Mouse (Mus musculus) ovary, adult 18-20 months (tissue): ENCODE results near the gene Tlcd2.
A peak's percentile ranks its signal among the peaks of the same experiment; 100 is the strongest.

Experiments
- DNase-seq: peaks from one replicate; pipeline ENCODE4 v3.0.0; 2022; ENCODE audit warnings: low spot score, mixed read lengths

Gene Tlcd2

GRCm38 (mm10) chr11:75466731-75467505, 5.4 kb downstream of the Tlcd2 start:
- no peak for DNase-seq

- DNase-seq: peak; percentile 75
Measured at GRCm38 (mm10) chr11:75467512-75468215, 6.1 kb downstream of the Tlcd2 start.

DNA sequence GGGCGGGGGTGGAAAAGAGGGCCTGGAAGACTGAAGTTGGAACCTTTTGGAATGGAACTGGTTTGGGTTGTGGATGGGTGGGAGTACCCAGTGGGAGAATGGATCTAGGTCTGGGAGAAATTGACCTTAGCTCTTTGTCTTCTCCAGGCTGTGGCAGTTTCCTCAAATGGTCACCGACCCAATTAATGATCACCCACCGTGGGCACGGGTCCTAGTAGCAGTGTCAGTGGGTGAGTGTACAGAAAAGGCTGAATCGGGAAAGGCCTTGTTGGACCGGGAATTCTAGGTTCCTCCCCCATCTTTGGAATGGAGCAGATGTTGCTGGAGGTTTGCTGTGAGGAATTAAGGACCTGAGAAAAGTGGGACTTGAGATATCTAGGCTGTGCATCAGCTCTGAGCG, 6.9 kb downstream of the Tlcd2 start:
- DNase-seq: no peak

DNA sequence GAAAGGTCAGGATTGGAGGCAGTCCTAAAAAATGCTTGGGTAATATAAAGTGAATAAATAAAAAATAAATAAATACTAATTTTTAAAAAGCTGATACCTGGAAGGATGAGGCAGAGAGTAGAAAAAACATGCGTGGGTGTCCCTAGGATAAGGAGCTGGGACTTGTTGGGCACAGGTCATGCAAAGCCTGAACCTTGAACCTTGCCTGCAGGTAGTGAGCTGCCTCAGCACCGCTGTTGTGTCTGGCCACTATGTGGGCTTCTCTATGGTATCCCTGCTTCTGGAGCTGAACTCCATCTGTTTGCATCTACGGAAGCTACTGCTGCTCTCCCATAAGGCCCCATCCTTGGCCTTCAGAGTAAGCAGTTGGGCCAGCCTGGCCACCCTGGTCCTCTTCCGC, 7.7 kb downstream of the Tlcd2 start:
- no peak for DNase-seq

- no peak for DNase-seq
Measured at GRCm38 (mm10) chr11:75470675-75471074, 9.2 kb downstream of the Tlcd2 start.

GRCm38 (mm10) chr11:75472469-75473081, 11.1 kb downstream of the Tlcd2 start:
- DNase-seq: no peak

- DNase-seq: no peak
Measured at GRCm38 (mm10) chr11:75473376-75473775, 11.9 kb downstream of the Tlcd2 start.

DNA sequence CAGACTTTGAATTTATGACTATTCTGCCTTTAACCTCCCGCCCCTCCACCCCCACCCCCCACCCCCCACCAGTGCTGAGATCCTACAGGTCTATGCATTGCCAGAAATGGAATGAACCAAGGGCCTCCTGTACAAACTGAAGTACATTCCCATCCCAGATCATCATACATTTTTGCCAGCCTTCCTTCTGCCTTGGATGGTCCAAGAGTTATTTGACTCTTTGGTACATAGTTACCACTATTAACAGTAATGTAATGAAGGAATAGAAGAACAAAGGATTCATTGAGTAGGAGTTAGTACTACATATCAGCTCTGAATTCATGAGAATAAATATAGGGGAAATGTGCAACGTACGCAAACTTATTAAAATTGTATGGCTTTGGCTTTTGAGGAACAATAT, 24.7 kb downstream of the Tlcd2 start:
- no peak for DNase-seq

DNA sequence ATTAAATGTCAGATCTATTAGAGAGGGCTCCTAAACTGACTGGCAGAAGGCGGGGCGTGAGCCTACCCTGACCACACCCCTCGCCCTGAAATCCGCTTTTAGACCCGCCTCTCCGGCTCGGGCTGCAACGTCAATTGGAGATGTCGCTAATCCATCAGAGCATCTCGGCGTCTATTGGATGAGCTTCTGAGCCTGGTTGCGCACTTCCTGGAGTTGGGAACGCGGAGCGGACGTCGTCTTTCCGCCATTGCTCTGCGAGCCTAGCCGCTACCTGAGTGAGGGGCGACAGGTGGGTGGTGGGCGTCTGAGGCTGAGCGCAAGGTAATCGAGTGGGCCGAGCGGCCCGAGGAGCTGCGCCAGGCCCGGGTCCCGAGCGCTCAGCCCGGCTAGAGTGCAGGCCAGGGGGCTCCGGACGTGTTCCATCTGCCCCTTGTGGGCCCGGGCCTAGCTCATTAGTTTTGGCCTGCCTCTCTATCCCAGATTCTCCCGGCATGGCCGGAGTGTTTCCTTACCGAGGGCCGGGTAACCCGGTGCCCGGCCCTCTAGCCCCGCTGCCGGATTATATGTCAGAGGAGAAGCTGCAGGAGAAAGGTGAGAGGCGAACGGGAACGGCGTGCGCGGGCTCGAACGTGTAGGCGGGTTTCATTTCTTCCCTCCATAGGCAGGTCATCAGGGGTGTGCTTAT, 25.2 kb downstream of the Tlcd2 start, which contains the start of gene Prpf8:
TSS of gene Prpf8 (plus strand) at position 216 of the 685 bp plus-strand sequence.
- peak; percentile 94 for DNase-seq

GRCm38 (mm10) chr11:75487496-75487895, 26.0 kb downstream of the Tlcd2 start:
- DNase-seq: no peak

GRCm38 (mm10) chr11:75494296-75495049, 33.0 kb downstream of the Tlcd2 start:
- no peak for DNase-seq

- DNase-seq: no peak
Measured at GRCm38 (mm10) chr11:75498126-75498525, 36.6 kb downstream of the Tlcd2 start.

GRCm38 (mm10) chr11:75508162-75508561, 46.6 kb downstream of the Tlcd2 start:
- DNase-seq: no peak

GRCm38 (mm10) chr11:75508904-75509303, 47.4 kb downstream of the Tlcd2 start:
- DNase-seq: no peak

DNA sequence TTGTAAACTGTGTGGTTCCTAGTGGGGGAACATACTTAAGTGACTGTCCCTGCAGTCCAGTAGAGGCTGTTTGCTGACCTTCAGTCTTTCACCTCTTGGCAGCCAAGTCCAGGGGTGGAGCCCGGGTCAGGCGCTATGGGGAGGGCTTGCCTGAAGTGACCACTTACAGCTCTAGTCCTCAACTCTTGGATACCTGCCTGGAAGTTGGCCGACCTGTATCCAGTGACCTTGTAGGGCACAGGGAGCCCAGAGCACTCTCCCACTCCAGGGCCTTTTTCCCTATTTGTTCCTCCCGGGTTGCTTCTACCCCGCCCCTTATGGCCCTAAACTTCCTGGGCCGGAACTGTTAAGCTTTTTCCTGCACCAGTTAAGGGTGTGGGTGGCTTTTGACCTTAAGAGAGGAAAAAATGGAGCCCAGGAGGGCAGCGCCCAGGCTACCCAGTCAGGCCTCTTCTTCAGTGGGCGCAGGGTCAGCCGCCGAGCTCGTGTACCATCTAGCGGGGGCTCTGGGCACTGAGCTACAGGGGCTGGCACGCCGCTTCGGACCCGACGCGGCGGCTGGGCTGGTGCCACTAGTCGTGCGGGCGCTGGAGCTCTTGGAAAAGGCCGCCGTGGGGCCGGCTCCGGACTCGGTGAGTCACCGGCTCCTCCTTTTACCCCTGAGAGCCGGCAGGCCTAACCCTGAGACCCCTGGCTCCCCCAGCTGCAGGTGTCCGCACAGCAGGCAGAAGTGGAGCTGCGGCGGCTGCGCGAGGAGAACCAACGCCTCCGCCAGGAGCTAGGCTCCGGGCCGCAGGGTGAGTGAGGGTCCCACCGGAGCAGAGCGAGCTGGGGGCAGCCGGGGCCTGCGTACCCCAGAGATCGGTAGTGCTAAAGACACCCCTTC, 48.5 kb downstream of the Tlcd2 start, which contains the start of gene Rilp:
TSS of gene Rilp (plus strand) at position 354 of the 886 bp plus-strand sequence.
- DNase-seq: peak; percentile 55

DNA sequence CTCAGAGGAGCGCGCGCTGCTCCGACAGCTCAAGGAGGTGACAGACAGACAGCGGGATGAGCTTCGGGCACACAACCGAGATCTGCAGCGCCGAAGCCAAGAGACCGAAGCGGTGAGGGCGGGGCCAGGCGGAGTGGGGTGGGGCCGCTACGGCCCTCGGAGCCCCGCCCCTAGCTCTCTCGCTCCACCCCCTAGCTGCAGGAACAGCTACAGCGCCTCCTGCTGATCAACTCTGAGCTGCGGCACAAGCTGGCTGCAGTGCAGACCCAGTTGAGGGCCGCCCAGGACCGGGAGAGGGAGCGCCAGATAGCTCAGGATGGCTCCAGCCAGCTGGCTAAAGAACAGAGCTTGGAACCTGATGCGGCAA, 49.1 kb downstream of the Tlcd2 start:
- DNase-seq: peak; percentile 85

GRCm38 (mm10) chr11:75511213-75511612, 49.7 kb downstream of the Tlcd2 start:
- no peak for DNase-seq

GRCm38 (mm10) chr11:75512301-75513018, 50.9 kb downstream of the Tlcd2 start:
- DNase-seq: no peak

- DNase-seq: no peak
Measured at GRCm38 (mm10) chr11:75513336-75513735, 51.8 kb downstream of the Tlcd2 start, which contains the start of gene Scarf1. Scarf1 (plus strand) TSS chr11:75513540.

- DNase-seq: no peak
Measured at GRCm38 (mm10) chr11:75515186-75515585, 53.7 kb downstream of the Tlcd2 start.
